Mouse (Mus musculus) heart, postnatal 25 days (tissue): ENCODE measurements around the gene Borcs8. TPM values are rescaled to one million over a fixed set of nuclear protein-coding genes. Genes with fewer than 3 reads are reported as not detected.

ENCODE experiments used
- DNase-seq: peaks from one replicate; pipeline ENCODE4 v3.0.0; 2022; ENCODE audit warnings: low spot score
- intact Hi-C: fragments of 180-260 bp; cut with DNase I; formaldehyde crosslinking; loops from one replicate; pipeline ENCODE4 v1.15.1; 2025
- total RNA-seq, 2 experiments: library from RNA; stranded (reverse); gene quantifications; 2 replicates each; pipeline ENCODE4 v1.2.3; 2021

Borcs8 gene
- 10 to 100 TPM; 21.2 to 25.5 TPM for total RNA-seq

DNA sequence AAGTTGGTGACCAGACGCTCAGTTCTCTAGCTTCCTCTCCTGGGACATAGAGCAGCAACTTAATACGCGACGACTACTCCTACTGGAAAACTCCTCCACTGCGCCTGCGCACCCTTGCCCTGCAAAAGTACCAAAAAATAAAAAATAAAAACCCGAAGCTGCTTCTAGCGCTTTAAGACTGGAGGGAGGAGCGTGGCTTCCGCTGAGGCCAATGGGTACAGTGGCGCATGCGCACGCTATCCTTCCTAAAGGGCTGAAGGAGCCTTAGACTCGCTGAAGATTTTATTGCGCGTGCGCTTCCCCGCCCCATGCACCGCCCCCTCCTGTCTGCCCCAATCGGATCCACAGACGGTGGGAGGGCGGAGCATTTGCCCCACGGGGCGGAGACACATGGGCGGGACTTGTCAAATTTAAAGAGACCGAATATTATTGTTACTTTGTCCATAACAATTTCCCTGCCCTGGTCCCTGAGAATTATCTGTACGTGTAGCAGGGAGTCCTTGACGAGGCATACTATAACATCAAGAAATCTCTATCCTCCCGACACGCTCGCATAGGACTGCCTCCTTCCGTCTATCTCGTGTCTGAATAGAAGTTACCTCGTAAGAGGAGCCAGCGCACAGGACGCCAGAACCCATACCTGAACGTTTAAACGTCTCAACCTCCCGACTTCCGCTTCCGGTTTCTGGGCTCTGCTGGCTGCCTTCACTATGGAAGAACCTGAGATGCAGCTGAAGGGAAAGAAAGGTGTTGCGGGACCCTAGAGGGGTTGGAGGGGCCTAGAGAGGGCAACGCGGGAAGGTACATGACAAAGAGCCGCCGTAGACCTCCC lies at the start of gene Borcs8, which contains the start of the genes Rfxank and Mef2b:
Gene Borcs8 (plus strand): TSS at position 474 of the 832 bp plus-strand sequence.
Gene Rfxank (minus strand): TSS at position 129 of the 832 bp plus-strand sequence.
Gene Mef2b (plus strand): TSS at position 686 of the 832 bp plus-strand sequence.
- peak; percentile 98 for DNase-seq
- intact Hi-C loops = no loop called here

GRCm38 (mm10) chr8:70092786-70093185 lies 46.5 kb upstream of the Borcs8 start:
- no peak for DNase-seq
- intact Hi-C loops = no loop called here

- no peak for DNase-seq
- intact Hi-C loops = no loop called here
Observed at GRCm38 (mm10) chr8:70099276-70099675, 40.0 kb upstream of the Borcs8 start.

DNA sequence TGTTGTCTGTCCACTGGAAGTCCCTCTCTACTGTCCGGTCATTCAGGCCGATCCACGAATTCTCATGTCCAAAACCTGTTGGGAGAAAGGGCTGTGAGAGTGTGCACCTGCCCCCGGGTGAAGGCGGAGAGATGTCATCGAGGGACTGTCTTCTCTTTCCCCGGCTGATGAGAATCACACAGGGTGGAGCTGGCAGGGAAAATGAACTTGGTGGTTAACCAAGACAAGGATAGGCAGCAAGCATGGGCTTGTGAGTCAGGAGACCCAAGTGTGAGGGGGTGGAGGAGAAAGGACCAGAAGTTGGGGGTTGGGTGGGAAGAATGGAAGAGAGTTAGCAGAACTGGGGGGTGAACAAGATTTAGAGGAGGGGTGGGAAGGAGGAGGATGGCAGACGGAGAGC lies 39.1 kb upstream of the Borcs8 start:
- intact Hi-C loops = no loop called here
- no peak for DNase-seq

GRCm38 (mm10) chr8:70104506-70104905 lies 34.8 kb upstream of the Borcs8 start:
- intact Hi-C loops = loop anchor here (1.0 kb wide), 1 partner anchor 62 kb away; no protein-coding TSS in a partner anchor
- no peak for DNase-seq

- intact Hi-C loops = loop anchor here (1.0 to 5.0 kb wide), 2 partner anchors 61 to 117 kb away; no protein-coding TSS in a partner anchor
- DNase-seq = no peak
Observed at GRCm38 (mm10) chr8:70104922-70105321, 34.4 kb upstream of the Borcs8 start.

DNA sequence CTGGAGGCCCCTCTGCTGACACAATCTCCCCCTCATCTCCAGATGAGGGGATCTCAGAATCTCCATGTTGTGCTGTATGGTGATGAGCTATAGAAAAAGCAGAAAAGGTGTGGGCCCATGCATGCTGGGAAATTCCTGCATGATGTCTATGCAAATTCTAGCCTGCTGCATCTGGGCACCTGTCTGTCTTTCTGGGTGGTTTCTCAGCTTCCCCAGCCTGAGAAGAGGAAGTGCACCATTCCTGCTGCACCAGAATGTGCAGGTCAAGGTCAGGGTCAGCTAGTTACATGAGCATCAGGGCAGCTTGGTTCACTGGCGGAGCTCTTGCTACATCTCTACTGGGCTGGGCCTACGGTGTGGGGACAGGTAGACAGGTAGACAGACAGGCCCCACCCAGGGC lies 28.8 kb upstream of the Borcs8 start:
- intact Hi-C loops = no loop called here

GRCm38 (mm10) chr8:70111192-70111795 lies 28.0 kb upstream of the Borcs8 start:
- intact Hi-C loops = no loop called here
- DNase-seq = no peak

More for the DNA sequence above, 28.8 kb upstream of the Borcs8 start:
- DNase-seq = no peak

GRCm38 (mm10) chr8:70112401-70113016 lies 26.8 kb upstream of the Borcs8 start:
- DNase-seq = no peak
- intact Hi-C loops = no loop called here

GRCm38 (mm10) chr8:70114488-70114887 lies 24.8 kb upstream of the Borcs8 start:
- DNase-seq = no peak
- intact Hi-C loops = no loop called here

DNA sequence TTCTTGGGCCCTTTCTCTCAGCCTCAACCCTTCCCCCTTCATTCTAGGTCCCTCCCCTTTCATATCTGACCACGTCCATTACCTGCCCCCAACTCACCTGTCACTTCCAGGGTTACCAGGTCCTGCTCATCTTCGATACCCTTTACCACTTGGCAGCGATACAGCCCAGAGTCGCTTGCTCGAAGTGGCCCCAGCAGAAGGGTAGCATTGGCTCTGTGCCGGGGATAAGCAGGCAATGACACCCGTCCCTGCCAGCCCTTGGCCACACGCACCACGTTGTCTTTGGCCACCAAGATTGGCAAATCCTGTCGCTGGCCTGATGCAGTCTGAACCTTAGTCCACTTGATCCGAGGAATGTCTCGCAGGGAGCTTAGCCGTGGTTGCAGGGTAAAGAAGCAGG lies 24.4 kb upstream of the Borcs8 start:
- intact Hi-C loops = no loop called here
- no peak for DNase-seq

- intact Hi-C loops = no loop called here
- DNase-seq = no peak
Observed at GRCm38 (mm10) chr8:70117611-70118010, 21.7 kb upstream of the Borcs8 start.

GRCm38 (mm10) chr8:70118726-70119700 lies 20.3 kb upstream of the Borcs8 start:
- DNase-seq = no peak
- intact Hi-C loops = no loop called here

DNA sequence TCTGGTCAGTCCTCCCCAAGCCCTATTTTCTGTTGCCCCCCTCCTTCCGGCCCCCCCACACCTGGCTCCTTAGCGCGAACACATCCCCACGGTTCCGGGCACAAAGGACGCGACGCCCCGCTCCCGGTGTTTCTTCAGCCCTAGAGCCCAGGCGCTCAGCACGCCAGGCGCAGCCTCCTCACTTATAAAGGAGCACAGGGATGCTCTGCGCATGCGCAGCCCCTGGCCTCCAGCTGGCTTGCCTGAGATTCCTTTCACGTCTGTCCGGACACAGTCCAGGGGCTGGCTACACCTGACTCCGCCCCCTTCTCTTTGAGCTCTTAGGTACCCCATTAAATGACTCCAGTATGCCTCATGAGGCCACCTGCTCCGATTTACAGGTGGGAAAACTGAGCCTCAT lies 18.6 kb upstream of the Borcs8 start, which contains the start of gene Ncan:
Gene Ncan (minus strand): TSS at position 207 of the 400 bp plus-strand sequence.
- intact Hi-C loops = loop anchor here (5.0 kb wide), 2 partner anchors 47 to 203 kb away; no protein-coding TSS in a partner anchor
- DNase-seq = no peak

DNA sequence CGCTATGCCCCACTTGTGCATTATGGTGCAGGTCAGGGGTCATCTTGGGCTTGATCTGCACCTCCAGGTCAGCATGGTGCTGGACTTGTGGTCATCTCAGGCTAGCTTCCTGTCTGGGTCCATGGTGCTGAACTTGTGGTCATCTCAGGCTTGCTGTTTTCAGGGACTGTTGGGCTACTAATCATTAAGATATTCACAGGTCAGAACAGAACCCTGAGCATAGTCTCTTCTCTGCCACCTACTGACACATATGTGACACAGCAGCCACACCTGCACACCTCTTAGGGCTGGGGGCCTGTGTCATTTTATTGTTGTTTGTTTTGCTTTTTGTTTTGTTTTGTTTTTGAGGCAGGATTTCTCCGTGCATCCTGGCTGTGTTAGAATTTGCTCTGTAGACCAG lies 16.4 kb upstream of the Borcs8 start:
- DNase-seq = no peak

DNA sequence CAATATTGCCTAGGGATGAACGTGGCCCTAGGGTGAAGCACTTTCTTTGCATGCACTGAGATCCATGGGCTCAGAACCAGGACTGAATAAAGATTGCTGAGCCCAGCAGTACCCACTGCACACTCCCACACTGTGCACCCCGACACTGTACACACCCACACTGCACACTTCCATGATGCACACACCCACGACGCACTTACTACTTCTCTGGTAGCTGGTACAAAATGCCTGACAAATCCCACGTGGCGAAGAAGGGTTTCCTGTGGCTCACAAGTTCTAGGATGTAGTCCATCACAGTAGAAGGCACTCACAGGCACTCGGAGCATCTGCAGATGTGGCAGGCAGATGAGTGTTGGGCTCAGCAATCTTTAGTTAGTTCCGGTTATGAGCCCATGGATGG lies 14.3 kb upstream of the Borcs8 start:
- intact Hi-C loops = loop anchor here (5.0 kb wide), 2 partner anchors 42 to 208 kb away; no protein-coding TSS in a partner anchor
- no peak for DNase-seq

More for the DNA sequence above, 16.4 kb upstream of the Borcs8 start:
- intact Hi-C loops = loop anchor here (5.0 kb wide), 2 partner anchors 44 to 206 kb away; no protein-coding TSS in a partner anchor

- peak; percentile 42 for DNase-seq
- intact Hi-C loops = no loop called here
Observed at GRCm38 (mm10) chr8:70128435-70128834, 10.9 kb upstream of the Borcs8 start.

- intact Hi-C loops = no loop called here
- DNase-seq = peak; percentile 21
Observed at GRCm38 (mm10) chr8:70129309-70129952, 9.9 kb upstream of the Borcs8 start.

- DNase-seq = no peak
- intact Hi-C loops = loop anchor here (5.0 kb wide), 2 partner anchors 88 to 228 kb away; partner anchors contain the start of genes Mau2, Ndufa13, Sugp1 and Tssk6
Observed at GRCm38 (mm10) chr8:70130066-70130465, 9.2 kb upstream of the Borcs8 start.
